Mouse (Mus musculus): Measurements from ENCODE around the gene Cfap99. TPM values are rescaled to one million over a fixed set of nuclear protein-coding genes. Genes with fewer than 3 reads are reported as not detected.

Cfap99 gene
- total and polyA plus RNA-seq, 2 experiments, result not detected

GRCm38 (mm10) chr5:34274676-34275293 lies 13.6 kb upstream of the Cfap99 start:
- 85% methylated on average over 10 of the region's 10 CpGs for WGBS
- H3K79me2 ChIP-seq (ENCODE audit: control insufficient read depth, insufficient read depth, low read length), result no peaks in the 10 kb centered on the region
- H3K27ac ChIP-seq (replicated peaks; ENCODE audit: insufficient read depth, low read depth, low read length), result no peak overlapping the region
- no peak overlapping the region for H3K4me3 ChIP-seq (ENCODE audit: insufficient read depth, low read depth, low read length)
- no peaks in the 10 kb centered on the region for H3K36me3 ChIP-seq (ENCODE audit: control insufficient read depth, insufficient read depth, low read length)
- TF ChIP-seq POLR2A (IDR thresholded peaks at IDR 0.05; ENCODE audit: extremely low read depth, insufficient read depth, low read length), result no peak
- TF ChIP-seq CTCF (IDR thresholded peaks at IDR 0.05; ENCODE audit: low read depth, low read length), result no peak
- no peak for DNase-seq (ENCODE audit: extremely low read depth, low read depth, low spot score)
- no peak overlapping the region for H3K9ac ChIP-seq (ENCODE audit: low read depth, low read length)
- H3K27me3 ChIP-seq (ENCODE audit: control insufficient read depth, insufficient read depth, low read length), result no peaks in the 10 kb centered on the region
- H3K4me1 ChIP-seq (ENCODE audit: control insufficient read depth, insufficient read depth, low read length), result no peaks in the 10 kb centered on the region

GRCm38 (mm10) chr5:34276191-34276590 lies 12.2 kb upstream of the Cfap99 start:
- Histone ChIP-seq H3K9ac (ENCODE audit: low read depth, low read length) (no peak overlapping the region), H3K27ac (replicated peaks; ENCODE audit: insufficient read depth, low read depth, low read length) (no peak overlapping the region), H3K36me3 (ENCODE audit: control insufficient read depth, insufficient read depth, low read length) (no peaks in the 10 kb centered on the region), H3K4me1 (ENCODE audit: control insufficient read depth, insufficient read depth, low read length) (no peaks in the 10 kb centered on the region), H3K79me2 (ENCODE audit: control insufficient read depth, insufficient read depth, low read length) (no peaks in the 10 kb centered on the region), H3K27me3 (ENCODE audit: control insufficient read depth, insufficient read depth, low read length) (no peaks in the 10 kb centered on the region), H3K4me3 (ENCODE audit: insufficient read depth, low read depth, low read length) (no peak overlapping the region)
- WGBS, result 79% methylated on average over 7 of the region's 7 CpGs
- TF ChIP-seq CTCF (IDR thresholded peaks at IDR 0.05; ENCODE audit: low read depth, low read length) (no peak), POLR2A (IDR thresholded peaks at IDR 0.05; ENCODE audit: extremely low read depth, insufficient read depth, low read length) (no peak)
- DNase-seq (ENCODE audit: extremely low read depth, low read depth, low spot score), result no peak

GRCm38 (mm10) chr5:34276746-34277145 lies 11.7 kb upstream of the Cfap99 start:
- Histone ChIP-seq H3K36me3 (ENCODE audit: control insufficient read depth, insufficient read depth, low read length) (no peaks in the 10 kb centered on the region), H3K4me1 (ENCODE audit: control insufficient read depth, insufficient read depth, low read length) (no peaks in the 10 kb centered on the region), H3K9ac (ENCODE audit: low read depth, low read length) (no peak overlapping the region), H3K79me2 (ENCODE audit: control insufficient read depth, insufficient read depth, low read length) (no peaks in the 10 kb centered on the region), H3K27me3 (ENCODE audit: control insufficient read depth, insufficient read depth, low read length) (no peaks in the 10 kb centered on the region), H3K4me3 (ENCODE audit: insufficient read depth, low read depth, low read length) (no peak overlapping the region), H3K27ac (replicated peaks; ENCODE audit: insufficient read depth, low read depth, low read length) (no peak overlapping the region)
- WGBS, result 72% methylated on average over 6 of the region's 6 CpGs
- DNase-seq (ENCODE audit: extremely low read depth, low read depth, low spot score), result no peak
- TF ChIP-seq POLR2A (IDR thresholded peaks at IDR 0.05; ENCODE audit: extremely low read depth, insufficient read depth, low read length) (no peak), CTCF (IDR thresholded peaks at IDR 0.05; ENCODE audit: low read depth, low read length) (no peak)

- TF ChIP-seq CTCF (IDR thresholded peaks at IDR 0.05; ENCODE audit: low read depth, low read length) (no peak), POLR2A (IDR thresholded peaks at IDR 0.05; ENCODE audit: extremely low read depth, insufficient read depth, low read length) (no peak)
- Histone ChIP-seq H3K79me2 (ENCODE audit: control insufficient read depth, insufficient read depth, low read length) (no peaks in the 10 kb centered on the region), H3K36me3 (ENCODE audit: control insufficient read depth, insufficient read depth, low read length) (no peaks in the 10 kb centered on the region), H3K4me1 (ENCODE audit: control insufficient read depth, insufficient read depth, low read length) (no peaks in the 10 kb centered on the region), H3K4me3 (ENCODE audit: insufficient read depth, low read depth, low read length) (no peak overlapping the region), H3K9ac (ENCODE audit: low read depth, low read length) (no peak overlapping the region), H3K27ac (replicated peaks; ENCODE audit: insufficient read depth, low read depth, low read length) (no peak overlapping the region), H3K27me3 (ENCODE audit: control insufficient read depth, insufficient read depth, low read length) (no peaks in the 10 kb centered on the region)
- 78% methylated on average over 4 of the region's 4 CpGs for WGBS
- no peak for DNase-seq (ENCODE audit: extremely low read depth, low read depth, low spot score)
These were observed 10.3 kb upstream of the Cfap99 start for GRCm38 (mm10) chr5:34278058-34278457.

- no peaks in the 10 kb centered on the region for H3K27me3 ChIP-seq (ENCODE audit: control insufficient read depth, insufficient read depth, low read length)
- DNase-seq (ENCODE audit: extremely low read depth, low read depth, low spot score), result no peak
- TF ChIP-seq POLR2A (IDR thresholded peaks at IDR 0.05; ENCODE audit: extremely low read depth, insufficient read depth, low read length) (no peak), CTCF (IDR thresholded peaks at IDR 0.05; ENCODE audit: low read depth, low read length) (no peak)
- H3K36me3 ChIP-seq (ENCODE audit: control insufficient read depth, insufficient read depth, low read length), result no peaks in the 10 kb centered on the region
- H3K4me1 ChIP-seq (ENCODE audit: control insufficient read depth, insufficient read depth, low read length), result no peaks in the 10 kb centered on the region
- H3K9ac ChIP-seq (ENCODE audit: low read depth, low read length), result no peak overlapping the region
- no peaks in the 10 kb centered on the region for H3K79me2 ChIP-seq (ENCODE audit: control insufficient read depth, insufficient read depth, low read length)
- 81% methylated on average over 9 of the region's 9 CpGs for WGBS
- no peak overlapping the region for H3K4me3 ChIP-seq (ENCODE audit: insufficient read depth, low read depth, low read length)
- H3K27ac ChIP-seq (replicated peaks; ENCODE audit: insufficient read depth, low read depth, low read length), result no peak overlapping the region
These were observed 9.2 kb upstream of the Cfap99 start for GRCm38 (mm10) chr5:34279214-34279613.

GRCm38 (mm10) chr5:34280976-34281375 lies 7.4 kb upstream of the Cfap99 start:
- Histone ChIP-seq H3K9ac (ENCODE audit: low read depth, low read length) (no peak overlapping the region), H3K4me1 (ENCODE audit: control insufficient read depth, insufficient read depth, low read length) (no peaks in the 10 kb centered on the region), H3K79me2 (ENCODE audit: control insufficient read depth, insufficient read depth, low read length) (no peaks in the 10 kb centered on the region), H3K27me3 (ENCODE audit: control insufficient read depth, insufficient read depth, low read length) (no peaks in the 10 kb centered on the region), H3K4me3 (ENCODE audit: insufficient read depth, low read depth, low read length) (no peak overlapping the region), H3K36me3 (ENCODE audit: control insufficient read depth, insufficient read depth, low read length) (no peaks in the 10 kb centered on the region), H3K27ac (replicated peaks; ENCODE audit: insufficient read depth, low read depth, low read length) (no peak overlapping the region)
- TF ChIP-seq POLR2A (IDR thresholded peaks at IDR 0.05; ENCODE audit: extremely low read depth, insufficient read depth, low read length) (no peak), CTCF (IDR thresholded peaks at IDR 0.05; ENCODE audit: low read depth, low read length) (no peak)
- 74% methylated on average over 7 of the region's 7 CpGs for WGBS
- DNase-seq (ENCODE audit: extremely low read depth, low read depth, low spot score), result no peak
